Mouse (Mus musculus) heart, embryonic 12.5 days (tissue): ENCODE measurements around the gene Arl6ip5. TPM values are rescaled to one million over a fixed set of nuclear protein-coding genes. Genes with fewer than 3 reads are reported as not detected.

Experiments used
- ATAC-seq: fragments of 200-750 bp; cut with Nextera tagmentation; 2 replicates; pipeline ENCODE4 v1.8.0; 2017; ENCODE audit warnings: moderate TSS enrichment, moderate library complexity; ENCODE audit not compliant: insufficient number of reproducible peaks, low FRiP score
- H3K27ac ChIP-seq: fragments of 300-500 bp; sonication (generic); 2 replicates; pipeline ENCODE4 v1.5.1; 2016; ENCODE audit warnings: mild to moderate bottlenecking, moderate library complexity; ENCODE audit not compliant: poor library complexity, severe bottlenecking
- H3K27me3 ChIP-seq: fragments of 300-500 bp; sonication (generic); replicated peaks from 2 replicates; pipeline ENCODE4 v1.6.1; 2016; ENCODE audit warnings: mild to moderate bottlenecking, moderate library complexity
- H3K36me3 ChIP-seq: fragments of 300-500 bp; sonication (generic); 2 replicates; pipeline ENCODE4 v1.6.1; 2016; ENCODE audit warnings: mild to moderate bottlenecking, moderate library complexity
- H3K4me1 ChIP-seq: fragments of 300-500 bp; sonication (generic); replicated peaks from 2 replicates; pipeline ENCODE4 v1.6.1; 2016; ENCODE audit warnings: mild to moderate bottlenecking
- H3K4me2 ChIP-seq: fragments of 300-500 bp; sonication (generic); 2 replicates; pipeline ENCODE4 v1.6.1; 2016; ENCODE audit warnings: mild to moderate bottlenecking, moderate library complexity
- H3K4me3 ChIP-seq: fragments of 300-500 bp; sonication (generic); 2 replicates; pipeline ENCODE4 v1.5.1; 2016; ENCODE audit warnings: mild to moderate bottlenecking
- H3K9ac ChIP-seq: fragments of 300-500 bp; sonication (generic); 2 replicates; pipeline ENCODE4 v1.6.1; 2016; ENCODE audit warnings: mild to moderate bottlenecking, moderate library complexity
- H3K9me3 ChIP-seq: fragments of 300-500 bp; sonication (generic); replicated peaks from 2 replicates; pipeline ENCODE4 v1.6.1; 2016; ENCODE audit warnings: mild to moderate bottlenecking, moderate library complexity
- WGBS: fragments of 180-500 bp; shearing (Covaris S2); methylation state at CpG from one replicate; pipeline ENCODE4 v1.1.7; 2016; 5-methylcytosine and 5-hydroxymethylcytosine counted together
- polyA plus RNA-seq: library from polyadenylated mRNA; unstranded; fragments of >200 nt; fragmentation: Nextera tagmentation; extraction: Ambion mirVana; gene quantifications from 2 replicates; pipeline ENCODE4 v1.2.1, GENCODE M21; 2016

Gene Arl6ip5
- polyA plus RNA-seq, 1 experiment from 2014 or later, result 97.9 TPM

DNA sequence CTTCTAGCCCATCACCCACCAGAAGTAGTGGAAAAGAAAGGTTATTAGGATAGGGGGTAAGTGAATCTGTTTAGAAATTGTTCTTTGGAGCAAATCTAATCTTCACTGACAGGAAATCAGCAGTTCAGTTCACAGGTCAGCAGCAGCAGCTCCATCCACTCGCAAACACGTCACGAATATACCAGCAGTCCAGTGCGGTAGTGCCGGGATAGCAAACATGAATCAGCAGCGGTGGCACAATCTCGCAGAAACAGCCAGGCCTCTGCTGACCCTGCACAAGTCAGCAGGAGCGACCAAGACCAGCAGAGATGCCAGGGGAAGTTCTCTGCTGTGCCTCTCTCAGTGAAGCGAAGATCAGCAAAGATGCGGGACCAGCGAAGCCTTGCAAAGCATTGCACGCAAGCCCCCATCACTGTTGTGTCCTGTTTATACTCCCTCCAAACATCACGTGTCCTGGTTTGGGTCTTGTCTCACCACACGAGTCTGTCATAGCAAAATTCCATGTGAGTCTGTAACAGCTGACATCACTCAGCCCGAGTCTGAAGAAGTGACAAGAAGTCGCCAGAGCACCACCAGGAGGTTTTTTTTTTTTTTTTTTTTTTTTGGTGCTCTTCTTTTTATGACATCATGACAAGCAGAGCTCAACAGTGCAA lies 62.7 kb downstream of the Arl6ip5 start:
- ATAC-seq, result no peak
- Histone ChIP-seq H3K4me2 (no peak overlapping the region), H3K27ac (no peak overlapping the region), H3K4me1 (peaks cover 21% of the 10 kb centered on the region), H3K4me3 (no peak overlapping the region), H3K36me3 (no peaks in the 10 kb centered on the region), H3K27me3 (no peaks in the 10 kb centered on the region), H3K9me3 (no peaks in the 10 kb centered on the region), H3K9ac (no peak overlapping the region)
- 48% methylated on average over 16 of the region's 16 CpGs for WGBS

DNA sequence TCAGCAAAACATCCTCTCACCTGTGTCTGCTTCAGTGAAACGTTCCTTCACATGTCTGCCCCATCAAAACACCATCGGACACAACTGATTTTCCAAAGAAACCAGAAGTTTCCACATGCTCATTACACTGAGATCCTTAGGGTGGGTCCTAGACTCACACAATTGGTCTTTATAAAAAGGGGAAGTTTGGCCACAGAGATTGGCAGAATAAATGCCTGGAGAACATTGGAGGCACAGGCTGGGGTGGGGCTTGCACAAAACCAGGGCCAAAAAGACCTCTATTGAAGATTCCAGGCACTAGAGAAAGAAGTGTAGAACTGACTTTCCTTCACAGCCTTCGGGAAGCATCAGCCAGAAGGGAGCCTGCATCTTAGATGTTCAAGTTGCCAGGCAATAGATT lies 63.3 kb downstream of the Arl6ip5 start:
- H3K4me3 ChIP-seq, result no peak overlapping the region
- H3K27me3 ChIP-seq, result no peaks in the 10 kb centered on the region
- H3K36me3 ChIP-seq, result no peaks in the 10 kb centered on the region
- no peak for ATAC-seq
- no peak overlapping the region for H3K27ac ChIP-seq
- peaks cover 25% of the 10 kb centered on the region for H3K4me1 ChIP-seq
- H3K9me3 ChIP-seq, result no peaks in the 10 kb centered on the region
- 73% methylated on average over 3 of the region's 3 CpGs for WGBS
- no peak overlapping the region for H3K9ac ChIP-seq
- H3K4me2 ChIP-seq, result no peak overlapping the region

GRCm38 (mm10) chr6:97275760-97276159 lies 65.3 kb downstream of the Arl6ip5 start:
- Histone ChIP-seq H3K4me3 (no peak overlapping the region), H3K4me1 (peaks cover 29% of the 10 kb centered on the region), H3K4me2 (0 out of 2 replicates have a peak overlapping the region, but pooled peaks have one; percentile 9), H3K27ac (no peak overlapping the region), H3K36me3 (no peaks in the 10 kb centered on the region), H3K27me3 (no peaks in the 10 kb centered on the region), H3K9ac (no peak overlapping the region), H3K9me3 (no peaks in the 10 kb centered on the region)
- 54% methylated on average over 4 of the region's 4 CpGs for WGBS
- no peak for ATAC-seq

GRCm38 (mm10) chr6:97276366-97276765 lies 65.9 kb downstream of the Arl6ip5 start:
- Histone ChIP-seq H3K36me3 (no peaks in the 10 kb centered on the region), H3K4me1 (peaks cover 29% of the 10 kb centered on the region), H3K9me3 (no peaks in the 10 kb centered on the region), H3K9ac (no peak overlapping the region), H3K4me2 (0 out of 2 replicates have a peak overlapping the region, but pooled peaks have one; percentile 9), H3K27me3 (no peaks in the 10 kb centered on the region), H3K27ac (no peak overlapping the region), H3K4me3 (no peak overlapping the region)
- ATAC-seq, result no peak
- WGBS, result 32% methylated on average over 4 of the region's 4 CpGs

GRCm38 (mm10) chr6:97276890-97277497 lies 66.5 kb downstream of the Arl6ip5 start:
- 46% methylated on average over 5 of the region's 5 CpGs for WGBS
- no peak for ATAC-seq

GRCm38 (mm10) chr6:97278014-97278787 lies 67.7 kb downstream of the Arl6ip5 start:
- 0 out of 2 replicates have a peak overlapping the region, but pooled peaks have one; percentile 14 for H3K27ac ChIP-seq
- peak overlapping the region; percentile 20 for H3K4me3 ChIP-seq
- H3K9ac ChIP-seq, result peak overlapping the region; percentile 38
- WGBS, result 3% methylated on average over 19 of the region's 19 CpGs
- peaks cover 26% of the 10 kb centered on the region for H3K4me1 ChIP-seq
- peak overlapping the region; percentile 66 for H3K4me2 ChIP-seq
- H3K27me3 ChIP-seq, result no peaks in the 10 kb centered on the region
- no peaks in the 10 kb centered on the region for H3K36me3 ChIP-seq
- peak; percentile 59; the same call in 1 of the 2 replicates for ATAC-seq
- no peaks in the 10 kb centered on the region for H3K9me3 ChIP-seq

More at GRCm38 (mm10) chr6:97276890-97277497, 66.5 kb downstream of the Arl6ip5 start:
- H3K9me3 ChIP-seq, result no peaks in the 10 kb centered on the region
- H3K4me1 ChIP-seq, result peaks cover 29% of the 10 kb centered on the region
- no peaks in the 10 kb centered on the region for H3K36me3 ChIP-seq
- no peak overlapping the region for H3K27ac ChIP-seq
- H3K4me2 ChIP-seq, result no peak overlapping the region
- no peak overlapping the region for H3K4me3 ChIP-seq
- no peaks in the 10 kb centered on the region for H3K27me3 ChIP-seq
- no peak overlapping the region for H3K9ac ChIP-seq

GRCm38 (mm10) chr6:97278878-97279277 lies 68.4 kb downstream of the Arl6ip5 start:
- no peak for ATAC-seq
- peaks cover 28% of the 10 kb centered on the region for H3K4me1 ChIP-seq
- no peak overlapping the region for H3K27ac ChIP-seq
- no peak overlapping the region for H3K4me2 ChIP-seq
- H3K9ac ChIP-seq, result no peak overlapping the region
- H3K4me3 ChIP-seq, result no peak overlapping the region
- WGBS, result 45% methylated on average over 6 of the region's 6 CpGs
- no peaks in the 10 kb centered on the region for H3K9me3 ChIP-seq
- H3K27me3 ChIP-seq, result no peaks in the 10 kb centered on the region
- no peaks in the 10 kb centered on the region for H3K36me3 ChIP-seq

Other genes starting within 250 kb of the Arl6ip5 start
- 0.08 TPM in 1 of 2 replicates, not detected in the other for gene Fam19a4, start 150.3 kb upstream of the Arl6ip5 start, polyA plus RNA-seq
- gene Eogt, start 61.5 kb upstream of the Arl6ip5 start, polyA plus RNA-seq, result 15.1 and 17.1 TPM in 2 replicates
- gene Tmf1, start 31.6 kb upstream of the Arl6ip5 start, polyA plus RNA-seq, result 28.7 and 29.9 TPM in 2 replicates
- 79.1 and 79.3 TPM in 2 replicates for gene Uba3, start 5.0 kb upstream of the Arl6ip5 start, polyA plus RNA-seq
- 18.0 and 18.7 TPM in 2 replicates for gene Lmod3, start 42.1 kb downstream of the Arl6ip5 start, polyA plus RNA-seq